Mouse (Mus musculus) megakaryocyte, embryonic 14.5 days (primary cell): Measurements from ENCODE around the gene Slc25a38.

Experiments
- FLI1 ChIP-seq: IDR thresholded peaks from 2 replicates; pipeline ENCODE4 v1.6.1; 2012; ENCODE audit warnings: low read length, inconsistent platforms, mixed read lengths
- GATA1 ChIP-seq: IDR thresholded peaks from 3 replicates; pipeline ENCODE4 v1.6.1; 2012; ENCODE audit warnings: mixed read lengths, low read length, inconsistent platforms, borderline replicate concordance

- TF ChIP-seq GATA1 = no peak
- TF ChIP-seq FLI1 = no peak
Observed at GRCm38 (mm10) chr9:120099304-120099703, 10.9 kb upstream of the Slc25a38 start.
